Mouse (Mus musculus): ENCODE measurements around the gene Mcrip2. TPM values are rescaled to one million over a fixed set of nuclear protein-coding genes. Genes with fewer than 3 reads are reported as not detected.
A peak's percentile ranks its signal among the peaks of the same experiment; 100 is the strongest.

The Mcrip2 gene
- polyA plus RNA-seq, 1 experiment, result 10.3 TPM

GRCm38 (mm10) chr17:25844396-25844901 is 24.1 kb downstream of the Mcrip2 start, which contains the start of gene Rhot2:
Gene Rhot2, minus strand, starts transcription at chr17:25844851.
- TF ChIP-seq CTCF (IDR thresholded peaks at IDR 0.05; ENCODE audit: low read depth, low read length) (no peak), POLR2A (IDR thresholded peaks at IDR 0.05; ENCODE audit: borderline replicate concordance, low read depth, low read length) (no peak)
- Histone ChIP-seq H3K4me1 (ENCODE audit: control insufficient read depth, insufficient read depth, low read length) (peaks cover 10% of the 10 kb centered on the region), H3K27ac (ENCODE audit: insufficient read depth, low read depth, low read length) (peak within 1 kb of the TSS; percentile 51), H3K4me3 (ENCODE audit: insufficient read depth, low read length) (peak within 1 kb of the TSS; percentile 79)

- Histone ChIP-seq H3K4me1 (ENCODE audit: control insufficient read depth, insufficient read depth, low read length) (peaks cover 10% of the 10 kb centered on the region), H3K27ac (ENCODE audit: insufficient read depth, low read depth, low read length) (peak overlapping the region; percentile 42), H3K4me3 (ENCODE audit: insufficient read depth, low read length) (peak overlapping the region; percentile 79)
- TF ChIP-seq POLR2A (IDR thresholded peaks at IDR 0.05; ENCODE audit: borderline replicate concordance, low read depth, low read length) (no peak), CTCF (IDR thresholded peaks at IDR 0.05; ENCODE audit: low read depth, low read length) (no peak)
Observed at GRCm38 (mm10) chr17:25843636-25844395, 24.7 kb downstream of the Mcrip2 start.

- Histone ChIP-seq H3K27ac (ENCODE audit: insufficient read depth, low read depth, low read length) (no peak overlapping the region), H3K4me1 (ENCODE audit: control insufficient read depth, insufficient read depth, low read length) (peaks cover 10% of the 10 kb centered on the region), H3K4me3 (ENCODE audit: insufficient read depth, low read length) (peak overlapping the region; percentile 79)
- TF ChIP-seq CTCF (IDR thresholded peaks at IDR 0.05; ENCODE audit: low read depth, low read length) (no peak), POLR2A (IDR thresholded peaks at IDR 0.05; ENCODE audit: borderline replicate concordance, low read depth, low read length) (no peak)
Observed at GRCm38 (mm10) chr17:25843122-25843521, 25.4 kb downstream of the Mcrip2 start.

GRCm38 (mm10) chr17:25842509-25842908 is 26.1 kb downstream of the Mcrip2 start:
- TF ChIP-seq POLR2A (IDR thresholded peaks at IDR 0.05; ENCODE audit: borderline replicate concordance, low read depth, low read length) (no peak), CTCF (IDR thresholded peaks at IDR 0.05; ENCODE audit: low read depth, low read length) (no peak)
- Histone ChIP-seq H3K4me1 (ENCODE audit: control insufficient read depth, insufficient read depth, low read length) (peaks cover 10% of the 10 kb centered on the region), H3K4me3 (ENCODE audit: insufficient read depth, low read length) (no peak overlapping the region), H3K27ac (ENCODE audit: insufficient read depth, low read depth, low read length) (no peak overlapping the region)

GRCm38 (mm10) chr17:25841117-25841880 is 27.3 kb downstream of the Mcrip2 start, which contains the start of gene Gm20683:
Gene Gm20683, minus strand, starts transcription at chr17:25841763.
- TF ChIP-seq CTCF (IDR thresholded peaks at IDR 0.05; ENCODE audit: low read depth, low read length) (no peak), POLR2A (IDR thresholded peaks at IDR 0.05; ENCODE audit: borderline replicate concordance, low read depth, low read length) (no peak)
- Histone ChIP-seq H3K27ac (ENCODE audit: insufficient read depth, low read depth, low read length) (no peak within 1 kb of the TSS), H3K4me1 (ENCODE audit: control insufficient read depth, insufficient read depth, low read length) (peaks cover 10% of the 10 kb centered on the region), H3K4me3 (ENCODE audit: insufficient read depth, low read length) (no peak within 1 kb of the TSS)

GRCm38 (mm10) chr17:25840519-25840918 is 28.0 kb downstream of the Mcrip2 start:
- Histone ChIP-seq H3K4me1 (ENCODE audit: control insufficient read depth, insufficient read depth, low read length) (peaks cover 10% of the 10 kb centered on the region), H3K4me3 (ENCODE audit: insufficient read depth, low read length) (no peak overlapping the region), H3K27ac (ENCODE audit: insufficient read depth, low read depth, low read length) (no peak overlapping the region)
- TF ChIP-seq POLR2A (IDR thresholded peaks at IDR 0.05; ENCODE audit: borderline replicate concordance, low read depth, low read length) (no peak), CTCF (IDR thresholded peaks at IDR 0.05; ENCODE audit: low read depth, low read length) (no peak)

GRCm38 (mm10) chr17:25839455-25840235 is 28.9 kb downstream of the Mcrip2 start:
- Histone ChIP-seq H3K4me1 (ENCODE audit: control insufficient read depth, insufficient read depth, low read length) (peaks cover 7% of the 10 kb centered on the region), H3K4me3 (ENCODE audit: insufficient read depth, low read length) (no peak overlapping the region), H3K27ac (ENCODE audit: insufficient read depth, low read depth, low read length) (no peak overlapping the region)
- no peak for TF ChIP-seq POLR2A (IDR thresholded peaks at IDR 0.05; ENCODE audit: borderline replicate concordance, low read depth, low read length)
- TF ChIP-seq CTCF (IDR thresholded peaks at IDR 0.05; ENCODE audit: low read depth, low read length), result no peak

GRCm38 (mm10) chr17:25838904-25839303 is 29.7 kb downstream of the Mcrip2 start:
- Histone ChIP-seq H3K4me1 (ENCODE audit: control insufficient read depth, insufficient read depth, low read length) (peaks cover 10% of the 10 kb centered on the region), H3K4me3 (ENCODE audit: insufficient read depth, low read length) (no peak overlapping the region), H3K27ac (ENCODE audit: insufficient read depth, low read depth, low read length) (no peak overlapping the region)
- TF ChIP-seq CTCF (IDR thresholded peaks at IDR 0.05; ENCODE audit: low read depth, low read length) (no peak), POLR2A (IDR thresholded peaks at IDR 0.05; ENCODE audit: borderline replicate concordance, low read depth, low read length) (no peak)

GRCm38 (mm10) chr17:25837533-25837932 is 31.0 kb downstream of the Mcrip2 start:
- TF ChIP-seq CTCF (IDR thresholded peaks at IDR 0.05; ENCODE audit: low read depth, low read length), result no peak
- no peak for TF ChIP-seq POLR2A (IDR thresholded peaks at IDR 0.05; ENCODE audit: borderline replicate concordance, low read depth, low read length)
- H3K4me1 ChIP-seq (ENCODE audit: control insufficient read depth, insufficient read depth, low read length), result peaks cover 6% of the 10 kb centered on the region

More at GRCm38 (mm10) chr17:25837533-25837932, 31.0 kb downstream of the Mcrip2 start:
- H3K4me3 ChIP-seq (ENCODE audit: insufficient read depth, low read length), result no peak overlapping the region
- no peak overlapping the region for H3K27ac ChIP-seq (ENCODE audit: insufficient read depth, low read depth, low read length)
